Mouse (Mus musculus) liver, embryonic 14.5 days (tissue): Measurements from ENCODE around the gene Chodl. TPM values are rescaled to one million over a fixed set of nuclear protein-coding genes. Genes with fewer than 3 reads are reported as not detected.
A peak's percentile ranks its signal among the peaks of the same experiment; 100 is the strongest.

Experiments
- ATAC-seq: fragments of 200-750 bp; cut with Nextera tagmentation; 2 replicates; pipeline ENCODE4 v1.8.0; 2017; ENCODE audit warnings: moderate number of reproducible peaks, mild to moderate bottlenecking, moderate library complexity; ENCODE audit not compliant: insufficient read depth
- DNase-seq, 3 experiments: peaks; one replicate each; pipeline ENCODE4 v3.0.0-alpha.2; 2012 to 2013; ENCODE audit warnings: low read depth in 3 of 3, low spot score in 3 of 3
- H3K27ac ChIP-seq: fragments of 300-500 bp; sonication (generic); 2 replicates; pipeline ENCODE4 v1.5.1; 2014; ENCODE audit warnings: moderate library complexity, mild to moderate bottlenecking, control low read depth, inconsistent platforms
- H3K27me3 ChIP-seq: fragments of 300-500 bp; sonication (generic); 2 replicates; pipeline ENCODE4 v1.6.1; 2014; ENCODE audit warnings: mild to moderate bottlenecking, low read length, moderate library complexity; ENCODE audit not compliant: control insufficient read depth, insufficient read depth
- H3K36me3 ChIP-seq: fragments of 300-500 bp; sonication (generic); replicated peaks from 2 replicates; pipeline ENCODE4 v1.6.1; 2014; ENCODE audit warnings: low read depth; ENCODE audit not compliant: control insufficient read depth, insufficient read depth
- H3K4me1 ChIP-seq, 2 experiments: fragments of 200-500 bp in 1 of 2; fragments of 300-500 bp in 1 of 2; sonication (generic) in 1 of 2; replicated peaks; 2 replicates each; pipeline ENCODE4 v1.6.1; 2012 to 2014; ENCODE audit warnings: antibody characterized with exemption in 1 of 2, inconsistent platforms in 1 of 2, low read length in 1 of 2; ENCODE audit not compliant: control insufficient read depth in 2 of 2, insufficient read depth in 2 of 2
- H3K4me2 ChIP-seq: fragments of 300-500 bp; sonication (generic); 2 replicates; pipeline ENCODE4 v1.6.1; 2014; ENCODE audit warnings: low read depth, mild to moderate bottlenecking, control low read depth, moderate library complexity
- H3K4me3 ChIP-seq, 2 experiments: fragments of 200-500 bp in 1 of 2; fragments of 300-500 bp in 1 of 2; sonication (generic) in 1 of 2; 2 replicates each; pipeline ENCODE4 v1.5.1; 2012 to 2014; ENCODE audit warnings: low read depth in 2 of 2, low read length in 2 of 2, mild to moderate bottlenecking in 2 of 2, control low read depth in 1 of 2, inconsistent platforms in 1 of 2, moderate library complexity in 1 of 2; ENCODE audit not compliant: insufficient read depth in 1 of 2
- H3K9ac ChIP-seq: fragments of 300-500 bp; sonication (generic); replicated peaks from 2 replicates; pipeline ENCODE4 v1.6.1; 2014; ENCODE audit warnings: mild to moderate bottlenecking, control low read depth, moderate library complexity
- H3K9me3 ChIP-seq: fragments of 300-500 bp; sonication (generic); 2 replicates; pipeline ENCODE4 v1.6.1; 2016; ENCODE audit warnings: low read length, mixed read lengths; ENCODE audit not compliant: control insufficient read depth
- CTCF ChIP-seq: IDR thresholded peaks from 2 replicates; pipeline ENCODE4 v1.5.1; 2016; ENCODE audit warnings: antibody characterized with exemption, low read depth, control low read depth
- EP300 ChIP-seq: IDR thresholded peaks from 2 replicates; pipeline ENCODE4 v1.6.1; 2016; ENCODE audit warnings: antibody characterized with exemption, low read depth
- WGBS: fragments of 180-500 bp; shearing (Covaris S2); extraction: QIAGEN DNeasy Blood & Tissue Kit; methylation state at CpG from one replicate; pipeline ENCODE4 v1.1.7; 2014; ENCODE audit not compliant: insufficient replicate concordance; 5-methylcytosine and 5-hydroxymethylcytosine counted together
- polyA plus RNA-seq, 2 experiments: library from polyadenylated mRNA; depleted of rRNA in 1 of 2; stranded (reverse) in 1 of 2; unstranded in 1 of 2; fragments of >200 nt; fragmentation: Nextera tagmentation in 1 of 2; extraction: Ambion mirVana in 1 of 2; gene quantifications; 2 replicates each; pipeline versions ENCODE4 v1.2.1 to v1.2.3; 2012 to 2014

Chodl gene
- polyA plus RNA-seq, 2 experiments = 0.12 TPM; not detected in 1

GRCm38 (mm10) chr16:78950359-78950758, 19.6 kb downstream of the Chodl start:
- Histone ChIP-seq H3K4me3 (no peak overlapping the region), H3K36me3 (no peaks in the 10 kb centered on the region), H3K4me2 (no peak overlapping the region), H3K27ac (no peak overlapping the region), H3K9me3 (no peaks in the 10 kb centered on the region), H3K4me1 (no peaks in the 10 kb centered on the region), H3K9ac (no peak overlapping the region), H3K27me3 (no peaks in the 10 kb centered on the region)
- ATAC-seq (no peak), DNase-seq (no peak)
- WGBS = 61% methylated on average over 4 of the region's 4 CpGs
- TF ChIP-seq CTCF (no peak), EP300 (no peak)

GRCm38 (mm10) chr16:78957434-78957833, 26.7 kb downstream of the Chodl start:
- no peak for ATAC-seq
- no peak overlapping the region for H3K27ac ChIP-seq

GRCm38 (mm10) chr16:78969091-78969731, 38.5 kb downstream of the Chodl start:
- no peaks in the 10 kb centered on the region for H3K36me3 ChIP-seq
- H3K4me3 ChIP-seq = no peak overlapping the region
- no peaks in the 10 kb centered on the region for H3K27me3 ChIP-seq
- ATAC-seq (no peak), DNase-seq (peak in 1 of 3 experiments; percentile 4)
- TF ChIP-seq CTCF (peak; percentile 23; the same call in 1 of the 2 replicates), EP300 (no peak)
- no peak overlapping the region for H3K4me2 ChIP-seq
- H3K9ac ChIP-seq = no peak overlapping the region
- H3K27ac ChIP-seq = no peak overlapping the region
- no peaks in the 10 kb centered on the region for H3K4me1 ChIP-seq
- no peaks in the 10 kb centered on the region for H3K9me3 ChIP-seq
- WGBS = 28% methylated on average over 13 of the region's 13 CpGs

More at GRCm38 (mm10) chr16:78957434-78957833, 26.7 kb downstream of the Chodl start:
- Histone ChIP-seq H3K9ac (no peak overlapping the region), H3K36me3 (no peaks in the 10 kb centered on the region), H3K4me2 (no peak overlapping the region), H3K9me3 (no peaks in the 10 kb centered on the region), H3K4me3 (no peak overlapping the region), H3K4me1 (no peaks in the 10 kb centered on the region), H3K27me3 (no peaks in the 10 kb centered on the region)
- TF ChIP-seq CTCF (no peak), EP300 (no peak)
- 46% methylated on average over 2 of the region's 2 CpGs for WGBS
- no peak for DNase-seq

- Histone ChIP-seq H3K4me1 (no peaks in the 10 kb centered on the region), H3K4me3 (no peak overlapping the region), H3K9ac (no peak overlapping the region), H3K27me3 (no peaks in the 10 kb centered on the region), H3K27ac (no peak overlapping the region), H3K9me3 (no peaks in the 10 kb centered on the region), H3K36me3 (no peaks in the 10 kb centered on the region), H3K4me2 (no peak overlapping the region)
- no peak for TF ChIP-seq CTCF
- no peak for TF ChIP-seq EP300
- ATAC-seq = no peak
- 65% methylated on average over 13 of the region's 13 CpGs for WGBS
- DNase-seq = no peak
Measured at GRCm38 (mm10) chr16:78974099-78974498, 43.4 kb downstream of the Chodl start.

- Histone ChIP-seq H3K4me3 (no peak overlapping the region), H3K27ac (no peak overlapping the region), H3K9ac (no peak overlapping the region), H3K4me2 (no peak overlapping the region), H3K4me1 (no peaks in the 10 kb centered on the region), H3K36me3 (no peaks in the 10 kb centered on the region), H3K27me3 (no peaks in the 10 kb centered on the region), H3K9me3 (no peaks in the 10 kb centered on the region)
- DNase-seq (no peak), ATAC-seq (no peak)
- TF ChIP-seq EP300 (no peak), CTCF (no peak)
- 66% methylated on average over 8 of the region's 8 CpGs for WGBS
Measured at GRCm38 (mm10) chr16:78976384-78976783, 45.6 kb downstream of the Chodl start.

Other genes with a start within 250 kb of the Chodl start
- gene Tmprss15, start 160.1 kb downstream of the Chodl start, polyA plus RNA-seq (2012; rRNA removed) = not detected in 2 replicates
- gene Tmprss15, start 160.1 kb downstream of the Chodl start, polyA plus RNA-seq (2014; fragmentation: Nextera tagmentation; extraction: Ambion mirVana) = not detected in 2 replicates